Mouse (Mus musculus) forebrain, embryonic 14.5 days (tissue): Measurements from ENCODE around the gene Acot6. TPM values are rescaled to one million over a fixed set of nuclear protein-coding genes. Genes with fewer than 3 reads are reported as not detected.
"Not testable (repeated sequence)": the region's sequence is repeated elsewhere in the genome, so short reads cannot be mapped to it uniquely, and the experiment has no call there.

Experiments
- ATAC-seq: fragments of 200-750 bp; cut with Nextera tagmentation; 2 replicates; pipeline ENCODE4 v1.8.0; 2017; ENCODE audit warnings: mild to moderate bottlenecking, moderate library complexity
- DNase-seq: peaks from one replicate; pipeline ENCODE4 v3.0.0-alpha.2; 2015; ENCODE audit warnings: low spot score
- H3K27ac ChIP-seq: fragments of 300-500 bp; sonication (generic); 2 replicates; pipeline ENCODE4 v1.5.1; 2014; ENCODE audit warnings: low read depth, mild to moderate bottlenecking, control low read depth, low read length, moderate library complexity
- H3K27me3 ChIP-seq: fragments of 300-500 bp; sonication (generic); replicated peaks from 2 replicates; pipeline ENCODE4 v1.6.1; 2014; ENCODE audit warnings: low read length, control low read depth, mixed read lengths; ENCODE audit not compliant: control insufficient read depth, insufficient read depth
- H3K36me3 ChIP-seq: fragments of 300-500 bp; sonication (generic); 2 replicates; pipeline ENCODE4 v1.6.1; 2014; ENCODE audit warnings: low read length, control low read depth; ENCODE audit not compliant: control insufficient read depth, insufficient read depth
- H3K4me1 ChIP-seq: fragments of 300-500 bp; sonication (generic); 2 replicates; pipeline ENCODE4 v1.6.1; 2014; ENCODE audit warnings: antibody characterized with exemption, low read length, control low read depth; ENCODE audit not compliant: control insufficient read depth, insufficient read depth
- H3K4me2 ChIP-seq: fragments of 300-500 bp; sonication (generic); 2 replicates; pipeline ENCODE4 v1.6.1; 2014; ENCODE audit warnings: mild to moderate bottlenecking, control low read depth, low read length
- H3K4me3 ChIP-seq: fragments of 300-500 bp; sonication (generic); 2 replicates; pipeline ENCODE4 v1.5.1; 2014; ENCODE audit warnings: low read depth, low read length, control low read depth
- H3K9ac ChIP-seq: fragments of 300-500 bp; sonication (generic); 2 replicates; pipeline ENCODE4 v1.6.1; 2014; ENCODE audit warnings: mild to moderate bottlenecking, low read length, control low read depth, moderate library complexity
- H3K9me3 ChIP-seq: fragments of 300-500 bp; sonication (generic); replicated peaks from 2 replicates; pipeline ENCODE4 v1.6.1; 2016; ENCODE audit warnings: low read length, control low read depth, mixed read lengths; ENCODE audit not compliant: control insufficient read depth
- WGBS: fragments of 180-500 bp; shearing (Covaris S2); extraction: QIAGEN DNeasy Blood & Tissue Kit; methylation state at CpG from one replicate; pipeline ENCODE4 v1.1.7; 2014; 5-methylcytosine and 5-hydroxymethylcytosine counted together
- polyA plus RNA-seq: library from polyadenylated mRNA; unstranded; fragments of >200 nt; fragmentation: Nextera tagmentation; extraction: Ambion mirVana; gene quantifications from 2 replicates; pipeline ENCODE4 v1.2.1, GENCODE M21; 2014

Gene Acot6
- polyA plus RNA-seq, 1 experiment from 2014 or later, result 1.8 TPM

GRCm38 (mm10) chr12:84063228-84063627 lies 37.2 kb upstream of the Acot6 start:
- H3K9ac ChIP-seq, result no peak overlapping the region
- H3K36me3 ChIP-seq, result no peaks in the 10 kb centered on the region
- H3K27me3 ChIP-seq, result peaks cover 4% of the 10 kb centered on the region; the same call in 1 of the 2 replicates
- no peaks in the 10 kb centered on the region for H3K4me1 ChIP-seq
- 74% methylated on average over 5 of the region's 5 CpGs for WGBS
- H3K9me3 ChIP-seq, result 0 out of 2 replicates have a peak, but pooled peaks cover 3% of the 10 kb centered on the region
- no peak overlapping the region for H3K4me2 ChIP-seq
- ATAC-seq (no peak), DNase-seq (no peak)
- H3K27ac ChIP-seq, result no peak overlapping the region
- no peak overlapping the region for H3K4me3 ChIP-seq

DNA sequence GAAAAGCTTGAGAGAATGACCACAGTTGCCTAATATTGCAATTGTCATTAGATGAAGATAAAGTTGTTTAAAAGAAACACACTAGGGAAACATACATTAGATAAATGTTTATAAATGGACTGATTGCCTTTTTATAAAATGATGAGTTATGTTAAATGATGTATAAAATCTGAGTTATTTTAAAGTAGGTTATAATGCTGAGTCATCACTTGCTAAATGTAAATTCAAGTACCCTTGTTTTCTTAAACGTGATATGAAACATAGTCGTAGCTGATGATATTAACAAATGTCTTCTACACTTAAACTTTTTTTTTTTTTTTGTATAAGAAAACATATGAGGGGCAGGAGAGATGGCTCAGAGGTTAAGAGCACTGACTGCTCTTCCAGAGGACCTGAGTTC lies 36.6 kb upstream of the Acot6 start:
- ATAC-seq, result no peak
- no peak overlapping the region for H3K9ac ChIP-seq
- no peak overlapping the region for H3K4me2 ChIP-seq
- H3K27me3 ChIP-seq, result peaks cover 10% of the 10 kb centered on the region; the same call in 1 of the 2 replicates
- 92% methylated on average over 2 of the region's 2 CpGs for WGBS
- no peak for DNase-seq
- no peak overlapping the region for H3K4me3 ChIP-seq
- no peaks in the 10 kb centered on the region for H3K36me3 ChIP-seq
- no peak overlapping the region for H3K27ac ChIP-seq
- 0 out of 2 replicates have a peak, but pooled peaks cover 3% of the 10 kb centered on the region for H3K9me3 ChIP-seq
- no peaks in the 10 kb centered on the region for H3K4me1 ChIP-seq

- DNase-seq, result no peak
- no peak overlapping the region for H3K27ac ChIP-seq
- WGBS, result 80% methylated on average over 8 of the region's 8 CpGs
These were observed 35.8 kb upstream of the Acot6 start for GRCm38 (mm10) chr12:84064621-84065020.

GRCm38 (mm10) chr12:84067752-84068151 lies 32.7 kb upstream of the Acot6 start:
- no peak for DNase-seq

More at GRCm38 (mm10) chr12:84064621-84065020, 35.8 kb upstream of the Acot6 start:
- Histone ChIP-seq H3K9me3 (0 out of 2 replicates have a peak, but pooled peaks cover 3% of the 10 kb centered on the region), H3K9ac (no peak overlapping the region), H3K4me3 (no peak overlapping the region), H3K4me2 (no peak overlapping the region), H3K4me1 (no peaks in the 10 kb centered on the region), H3K36me3 (no peaks in the 10 kb centered on the region), H3K27me3 (peaks cover 12% of the 10 kb centered on the region; the same call in 1 of the 2 replicates)
- ATAC-seq, result no peak

DNA sequence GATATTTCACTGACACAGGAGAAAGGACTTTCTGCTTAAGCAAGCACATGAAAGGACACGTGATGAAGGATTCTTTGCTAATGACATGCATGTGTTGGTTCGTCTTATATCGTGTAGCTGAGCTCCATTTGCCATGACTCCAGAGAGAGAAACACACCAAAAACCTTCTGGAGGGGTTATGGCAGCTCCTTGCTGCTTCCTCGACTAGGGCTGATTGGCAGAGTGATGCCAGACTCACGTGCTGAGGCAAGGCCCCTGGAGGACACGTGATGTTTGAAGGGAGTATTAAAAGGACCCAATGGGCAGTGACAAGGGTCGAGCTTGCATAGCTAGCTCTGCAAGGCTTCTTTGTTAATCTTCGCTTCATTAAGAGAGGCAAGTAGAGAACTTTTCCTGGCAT lies 32.2 kb upstream of the Acot6 start:
- H3K4me3 ChIP-seq, result no peak overlapping the region
- no peak for ATAC-seq
- no peak overlapping the region for H3K9ac ChIP-seq
- 54% methylated on average over 8 of the region's 8 CpGs for WGBS
- H3K4me1 ChIP-seq, result no peaks in the 10 kb centered on the region
- DNase-seq, result no peak
- peaks cover 12% of the 10 kb centered on the region; the same call in 1 of the 2 replicates for H3K27me3 ChIP-seq
- H3K36me3 ChIP-seq, result no peaks in the 10 kb centered on the region
- H3K27ac ChIP-seq, result no peak overlapping the region
- H3K9me3 ChIP-seq, result 0 out of 2 replicates have a peak, but pooled peaks cover under 1% of the 10 kb centered on the region
- no peak overlapping the region for H3K4me2 ChIP-seq

More at GRCm38 (mm10) chr12:84067752-84068151, 32.7 kb upstream of the Acot6 start:
- no peak for ATAC-seq
- H3K4me3 ChIP-seq, result no peak overlapping the region
- WGBS, result 83% methylated on average over 4 of the region's 4 CpGs
- H3K9me3 ChIP-seq, result 0 out of 2 replicates have a peak, but pooled peaks cover 3% of the 10 kb centered on the region
- no peak overlapping the region for H3K27ac ChIP-seq
- peaks cover 12% of the 10 kb centered on the region; the same call in 1 of the 2 replicates for H3K27me3 ChIP-seq
- H3K9ac ChIP-seq, result no peak overlapping the region
- no peak overlapping the region for H3K4me2 ChIP-seq
- no peaks in the 10 kb centered on the region for H3K4me1 ChIP-seq
- H3K36me3 ChIP-seq, result no peaks in the 10 kb centered on the region

DNA sequence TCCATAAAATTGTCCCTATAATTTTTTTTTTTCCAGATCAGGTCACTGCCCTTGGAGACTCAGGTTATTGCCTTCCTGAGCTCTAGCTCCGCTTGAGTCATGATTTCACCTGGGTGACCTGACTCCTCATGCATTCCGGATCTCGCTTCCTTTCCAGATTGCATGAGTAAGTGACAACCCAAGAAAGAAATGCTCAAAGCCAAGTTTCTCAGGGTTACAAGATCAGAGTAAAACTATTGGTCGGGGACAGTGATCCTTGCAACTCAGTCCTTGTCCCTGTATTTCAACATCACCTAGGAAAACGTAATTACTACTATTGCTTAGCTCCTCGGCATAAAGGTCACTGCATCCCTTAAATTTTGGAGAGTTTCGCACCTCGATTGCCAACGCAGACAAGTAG lies 31.5 kb upstream of the Acot6 start, which contains the start of gene Acot5:
Gene Acot5, plus strand, starts transcription at position 340 of the 400 bp plus-strand sequence.
- ATAC-seq, result no peak
- DNase-seq, result no peak
- Histone ChIP-seq H3K27me3 (peaks cover 12% of the 10 kb centered on the region; the same call in 1 of the 2 replicates), H3K36me3 (no peaks in the 10 kb centered on the region), H3K27ac (no peak within 1 kb of the TSS), H3K4me2 (peak within 1 kb of the TSS; percentile 53), H3K4me1 (no peaks in the 10 kb centered on the region), H3K4me3 (peak within 1 kb of the TSS; percentile 33), H3K9ac (peak within 1 kb of the TSS; percentile 41; the same call in 1 of the 2 replicates), H3K9me3 (no peaks in the 10 kb centered on the region)
- WGBS, result 55% methylated on average over 9 of the region's 9 CpGs

- H3K4me2 ChIP-seq, result peak overlapping the region; percentile 53
- peaks cover 12% of the 10 kb centered on the region; the same call in 1 of the 2 replicates for H3K27me3 ChIP-seq
- peak overlapping the region; percentile 41; the same call in 1 of the 2 replicates for H3K9ac ChIP-seq
- not testable (repeated sequence) for H3K9me3 ChIP-seq, DNase-seq, H3K4me1 ChIP-seq, H3K36me3 ChIP-seq, H3K27ac ChIP-seq, ATAC-seq
- peak overlapping the region; percentile 33 for H3K4me3 ChIP-seq
- under 1% methylated on average over 32 of the region's 52 CpGs for WGBS
These were observed 30.9 kb upstream of the Acot6 start for GRCm38 (mm10) chr12:84069582-84069981.

- Histone ChIP-seq H3K27me3 (peaks cover 12% of the 10 kb centered on the region; the same call in 1 of the 2 replicates), H3K4me2 (no peak overlapping the region), H3K4me3 (no peak overlapping the region), H3K9ac (no peak overlapping the region), H3K4me1 (no peaks in the 10 kb centered on the region), H3K9me3 (no peaks in the 10 kb centered on the region), H3K36me3 (no peaks in the 10 kb centered on the region), H3K27ac (no peak overlapping the region)
- 96% methylated on average over 2 of the region's 2 CpGs for WGBS
- ATAC-seq (no peak), DNase-seq (no peak)
These were observed 28.8 kb upstream of the Acot6 start for GRCm38 (mm10) chr12:84071696-84072095.

GRCm38 (mm10) chr12:84077371-84077990 lies 23.0 kb upstream of the Acot6 start:
- Histone ChIP-seq H3K9me3 (no peaks in the 10 kb centered on the region), H3K4me2 (no peak overlapping the region), H3K4me3 (no peak overlapping the region), H3K36me3 (no peaks in the 10 kb centered on the region), H3K27me3 (no peaks in the 10 kb centered on the region), H3K4me1 (no peaks in the 10 kb centered on the region), H3K27ac (no peak overlapping the region), H3K9ac (no peak overlapping the region)
- WGBS, result 92% methylated on average over 4 of the region's 4 CpGs
- ATAC-seq, result no peak
- DNase-seq, result no peak
